Mouse (Mus musculus): ENCODE measurements around the gene Zbtb20. TPM values are rescaled to one million over a fixed set of nuclear protein-coding genes. Genes with fewer than 3 reads are reported as not detected.

Gene Zbtb20
- polyA plus RNA-seq, 1 experiment = 13.7 TPM

- H3K27ac ChIP-seq (ENCODE audit: insufficient read depth, low read length) = peak overlapping the region; percentile 99
- no peak for TF ChIP-seq CTCF (IDR thresholded peaks at IDR 0.05; ENCODE audit: borderline replicate concordance, insufficient read depth, low read length)
- TF ChIP-seq POLR2A (IDR thresholded peaks at IDR 0.05; ENCODE audit: low read depth, low read length) = no peak
- H3K4me1 ChIP-seq (ENCODE audit: control insufficient read depth, insufficient read depth, low read length) = no peaks in the 10 kb centered on the region
- peak overlapping the region; percentile 37 for H3K4me3 ChIP-seq (ENCODE audit: insufficient read depth, low read length)
Observed at GRCm38 (mm10) chr16:42874456-42874855, 1.2 kb upstream of the Zbtb20 start.

GRCm38 (mm10) chr16:42874910-42875851, 500 bp upstream of the Zbtb20 start:
- peak; percentile 72 for TF ChIP-seq POLR2A (IDR thresholded peaks at IDR 0.05; ENCODE audit: low read depth, low read length)
- TF ChIP-seq CTCF (IDR thresholded peaks at IDR 0.05; ENCODE audit: borderline replicate concordance, insufficient read depth, low read length) = no peak
- Histone ChIP-seq H3K27ac (ENCODE audit: insufficient read depth, low read length) (peak overlapping the region; percentile 99), H3K4me3 (ENCODE audit: insufficient read depth, low read length) (peak overlapping the region; percentile 37), H3K4me1 (ENCODE audit: control insufficient read depth, insufficient read depth, low read length) (no peaks in the 10 kb centered on the region)

- peak overlapping the region; percentile 69 for H3K4me3 ChIP-seq (ENCODE audit: insufficient read depth, low read length)
- no peak for TF ChIP-seq CTCF (IDR thresholded peaks at IDR 0.05; ENCODE audit: borderline replicate concordance, insufficient read depth, low read length)
- peak; percentile 36; the same call in 1 of the 2 replicates for TF ChIP-seq POLR2A (IDR thresholded peaks at IDR 0.05; ENCODE audit: low read depth, low read length)
- peak overlapping the region; percentile 83 for H3K27ac ChIP-seq (ENCODE audit: insufficient read depth, low read length)
- no peaks in the 10 kb centered on the region for H3K4me1 ChIP-seq (ENCODE audit: control insufficient read depth, insufficient read depth, low read length)
Observed at GRCm38 (mm10) chr16:42876021-42877000, 630 bp downstream of the Zbtb20 start.

DNA sequence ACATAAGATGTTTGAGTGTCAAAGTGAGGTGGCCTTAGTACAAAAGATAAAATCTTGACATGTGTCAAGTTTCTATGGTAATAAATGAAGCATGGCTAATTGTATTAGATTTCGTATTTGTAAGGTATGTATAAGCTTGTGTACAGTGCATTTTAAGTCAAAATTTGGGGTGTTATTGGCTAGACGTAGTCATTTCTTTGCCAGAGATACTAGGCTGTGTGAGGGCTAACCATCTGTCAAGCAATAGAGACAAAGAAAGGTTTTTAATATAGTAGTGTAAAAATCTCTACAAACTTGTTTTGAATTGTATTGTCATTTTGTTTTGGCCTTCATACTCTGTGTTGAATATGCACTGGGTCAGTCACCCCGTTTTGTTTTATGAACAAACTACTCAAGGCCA, 4.4 kb downstream of the Zbtb20 start:
- H3K4me3 ChIP-seq (ENCODE audit: insufficient read depth, low read length) = no peak overlapping the region
- no peaks in the 10 kb centered on the region for H3K4me1 ChIP-seq (ENCODE audit: control insufficient read depth, insufficient read depth, low read length)
- TF ChIP-seq CTCF (IDR thresholded peaks at IDR 0.05; ENCODE audit: borderline replicate concordance, insufficient read depth, low read length) (no peak), POLR2A (IDR thresholded peaks at IDR 0.05; ENCODE audit: low read depth, low read length) (no peak)
- H3K27ac ChIP-seq (ENCODE audit: insufficient read depth, low read length) = no peak overlapping the region

DNA sequence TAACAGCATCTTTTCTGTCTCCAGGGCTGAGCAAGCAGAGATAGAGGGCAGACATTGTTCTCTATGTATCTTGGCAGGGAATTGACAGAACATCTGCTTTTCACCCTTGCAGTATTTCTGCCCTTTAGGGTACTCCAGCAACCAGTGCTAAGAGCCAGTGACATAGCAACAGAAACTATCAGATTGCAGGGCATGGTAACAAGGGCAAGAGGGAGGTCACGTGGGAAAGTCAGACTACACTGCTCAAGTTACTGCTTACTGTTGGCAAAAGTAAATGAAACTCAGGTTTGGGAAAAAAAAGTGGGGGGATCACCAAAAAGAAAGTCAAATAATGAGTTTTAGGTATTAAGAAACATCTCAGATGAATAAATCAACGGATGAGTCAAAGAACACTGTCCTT, 9.9 kb downstream of the Zbtb20 start:
- TF ChIP-seq CTCF (IDR thresholded peaks at IDR 0.05; ENCODE audit: borderline replicate concordance, insufficient read depth, low read length) (no peak), POLR2A (IDR thresholded peaks at IDR 0.05; ENCODE audit: low read depth, low read length) (no peak)
- no peaks in the 10 kb centered on the region for H3K4me1 ChIP-seq (ENCODE audit: control insufficient read depth, insufficient read depth, low read length)
- no peak overlapping the region for H3K4me3 ChIP-seq (ENCODE audit: insufficient read depth, low read length)
- H3K27ac ChIP-seq (ENCODE audit: insufficient read depth, low read length) = no peak overlapping the region

DNA sequence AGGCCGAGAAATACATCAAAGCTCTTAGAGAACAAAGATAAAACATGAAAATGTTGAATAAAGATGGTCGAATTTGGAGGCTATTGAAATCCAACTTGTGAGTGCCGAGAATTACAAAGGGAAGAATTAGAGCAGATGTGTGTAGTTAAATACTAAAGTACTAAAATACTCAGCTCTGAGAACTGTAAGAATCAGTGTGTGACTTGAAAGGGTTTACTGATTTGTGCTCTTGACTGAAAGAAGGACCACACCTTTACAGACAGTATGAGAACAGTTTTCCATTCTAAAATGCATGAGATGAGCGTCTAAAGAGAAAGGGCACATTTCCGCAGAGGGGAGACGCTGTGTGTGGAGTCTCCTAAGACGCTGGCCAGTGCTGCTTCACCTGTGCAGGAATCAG, 10.3 kb downstream of the Zbtb20 start:
- TF ChIP-seq POLR2A (IDR thresholded peaks at IDR 0.05; ENCODE audit: low read depth, low read length) (no peak), CTCF (IDR thresholded peaks at IDR 0.05; ENCODE audit: borderline replicate concordance, insufficient read depth, low read length) (no peak)
- H3K4me3 ChIP-seq (ENCODE audit: insufficient read depth, low read length) = no peak overlapping the region
- no peaks in the 10 kb centered on the region for H3K4me1 ChIP-seq (ENCODE audit: control insufficient read depth, insufficient read depth, low read length)
- no peak overlapping the region for H3K27ac ChIP-seq (ENCODE audit: insufficient read depth, low read length)

- no peak overlapping the region for H3K4me3 ChIP-seq (ENCODE audit: insufficient read depth, low read length)
- H3K4me1 ChIP-seq (ENCODE audit: control insufficient read depth, insufficient read depth, low read length) = no peaks in the 10 kb centered on the region
- H3K27ac ChIP-seq (ENCODE audit: insufficient read depth, low read length) = no peak overlapping the region
- TF ChIP-seq CTCF (IDR thresholded peaks at IDR 0.05; ENCODE audit: borderline replicate concordance, insufficient read depth, low read length) (no peak), POLR2A (IDR thresholded peaks at IDR 0.05; ENCODE audit: low read depth, low read length) (no peak)
Observed at GRCm38 (mm10) chr16:42897125-42897693, 21.5 kb downstream of the Zbtb20 start.

- TF ChIP-seq CTCF (IDR thresholded peaks at IDR 0.05; ENCODE audit: borderline replicate concordance, insufficient read depth, low read length) (no peak), POLR2A (IDR thresholded peaks at IDR 0.05; ENCODE audit: low read depth, low read length) (no peak)
- no peak overlapping the region for H3K27ac ChIP-seq (ENCODE audit: insufficient read depth, low read length)
- no peak overlapping the region for H3K4me3 ChIP-seq (ENCODE audit: insufficient read depth, low read length)
- H3K4me1 ChIP-seq (ENCODE audit: control insufficient read depth, insufficient read depth, low read length) = no peaks in the 10 kb centered on the region
Observed at GRCm38 (mm10) chr16:42900328-42900727, 24.6 kb downstream of the Zbtb20 start.

DNA sequence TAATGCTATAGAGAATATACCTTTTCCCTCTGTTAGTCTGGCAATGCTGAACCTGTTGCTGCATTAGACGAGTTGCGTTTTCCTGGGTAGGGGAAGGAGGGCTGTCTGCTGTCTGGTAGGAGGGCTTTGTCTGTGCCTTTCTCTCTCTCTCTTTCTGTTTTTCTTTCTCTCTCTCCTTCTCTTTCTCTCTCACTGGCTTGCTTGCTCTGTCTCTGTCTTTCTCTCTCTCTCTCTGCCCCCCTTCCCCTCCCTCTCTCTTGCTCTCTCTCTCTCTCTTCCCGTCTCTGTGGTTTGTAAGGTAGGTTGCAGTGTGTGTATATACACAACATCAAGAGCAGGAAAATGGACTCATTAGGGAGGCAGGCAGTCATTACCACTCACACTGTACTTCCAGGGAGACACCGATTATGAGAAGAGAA, 31.6 kb downstream of the Zbtb20 start:
- no peaks in the 10 kb centered on the region for H3K4me1 ChIP-seq (ENCODE audit: control insufficient read depth, insufficient read depth, low read length)
- H3K27ac ChIP-seq (ENCODE audit: insufficient read depth, low read length) = no peak overlapping the region
- H3K4me3 ChIP-seq (ENCODE audit: insufficient read depth, low read length) = peak overlapping the region; percentile 8; the same call in 1 of the 2 replicates
- TF ChIP-seq CTCF (IDR thresholded peaks at IDR 0.05; ENCODE audit: borderline replicate concordance, insufficient read depth, low read length) (no peak), POLR2A (IDR thresholded peaks at IDR 0.05; ENCODE audit: low read depth, low read length) (0 out of 2 replicates have a peak, but pooled peaks have one; percentile 21)
